Mouse (Mus musculus): Measurements from ENCODE around the gene E130218I03Rik. TPM values are rescaled to one million over a fixed set of nuclear protein-coding genes. Genes with fewer than 3 reads are reported as not detected.
A peak's percentile ranks its signal among the peaks of the same experiment; 100 is the strongest.

Gene E130218I03Rik
- polyA plus RNA-seq, 1 experiment = not detected

GRCm38 (mm10) chr4:134288397-134289256 lies 45.2 kb downstream of the E130218I03Rik start:
- Histone ChIP-seq H3K27me3 (ENCODE audit: control insufficient read depth, insufficient read depth, low read length) (no peaks in the 10 kb centered on the region), H3K36me3 (ENCODE audit: control insufficient read depth, insufficient read depth, low read length) (peaks cover 4% of the 10 kb centered on the region), H3K4me1 (ENCODE audit: control insufficient read depth, insufficient read depth, insufficient read length, low read length) (peaks cover 6% of the 10 kb centered on the region; the same call in 1 of the 2 replicates), H3K4me3 (ENCODE audit: low read depth, low read length) (peak overlapping the region; percentile 7; the same call in 1 of the 2 replicates), H3K27ac (ENCODE audit: insufficient read depth, low read depth, low read length) (peak overlapping the region; percentile 95)
- no peak for TF ChIP-seq CTCF (IDR thresholded peaks at IDR 0.05; ENCODE audit: extremely low read depth, insufficient read length, insufficient replicate concordance, low read depth, low read length)
- WGBS = 16% methylated on average over 11 of the region's 11 CpGs

GRCm38 (mm10) chr4:134292067-134292466 lies 48.6 kb downstream of the E130218I03Rik start:
- Histone ChIP-seq H3K27me3 (ENCODE audit: control insufficient read depth, insufficient read depth, low read length) (no peaks in the 10 kb centered on the region), H3K4me1 (ENCODE audit: control insufficient read depth, insufficient read depth, insufficient read length, low read length) (peaks cover 3% of the 10 kb centered on the region; the same call in 1 of the 2 replicates), H3K36me3 (ENCODE audit: control insufficient read depth, insufficient read depth, low read length) (no peaks in the 10 kb centered on the region), H3K4me3 (ENCODE audit: low read depth, low read length) (no peak overlapping the region), H3K27ac (ENCODE audit: insufficient read depth, low read depth, low read length) (no peak overlapping the region)
- peak; percentile 96 for TF ChIP-seq CTCF (IDR thresholded peaks at IDR 0.05; ENCODE audit: extremely low read depth, insufficient read length, insufficient replicate concordance, low read depth, low read length)
- no peak for TF ChIP-seq POLR2A (IDR thresholded peaks at IDR 0.05; ENCODE audit: low read depth, low read length)
- WGBS = 16% methylated on average over 7 of the region's 7 CpGs

- Histone ChIP-seq H3K4me1 (ENCODE audit: control insufficient read depth, insufficient read depth, insufficient read length, low read length) (peaks cover 3% of the 10 kb centered on the region; the same call in 1 of the 2 replicates), H3K36me3 (ENCODE audit: control insufficient read depth, insufficient read depth, low read length) (no peaks in the 10 kb centered on the region), H3K27ac (ENCODE audit: insufficient read depth, low read depth, low read length) (no peak overlapping the region), H3K4me3 (ENCODE audit: low read depth, low read length) (no peak overlapping the region), H3K27me3 (ENCODE audit: control insufficient read depth, insufficient read depth, low read length) (no peaks in the 10 kb centered on the region)
- WGBS = 77% methylated on average over 18 of the region's 18 CpGs
- no peak for TF ChIP-seq POLR2A (IDR thresholded peaks at IDR 0.05; ENCODE audit: low read depth, low read length)
- no peak for TF ChIP-seq CTCF (IDR thresholded peaks at IDR 0.05; ENCODE audit: extremely low read depth, insufficient read length, insufficient replicate concordance, low read depth, low read length)
Measured at GRCm38 (mm10) chr4:134293061-134293691, 49.7 kb downstream of the E130218I03Rik start.

- 61% methylated on average over 9 of the region's 9 CpGs for WGBS
- no peak overlapping the region for H3K4me3 ChIP-seq (ENCODE audit: low read depth, low read length)
- H3K27me3 ChIP-seq (ENCODE audit: control insufficient read depth, insufficient read depth, low read length) = no peaks in the 10 kb centered on the region
- no peak overlapping the region for H3K27ac ChIP-seq (ENCODE audit: insufficient read depth, low read depth, low read length)
- TF ChIP-seq CTCF (IDR thresholded peaks at IDR 0.05; ENCODE audit: extremely low read depth, insufficient read length, insufficient replicate concordance, low read depth, low read length) (no peak), POLR2A (IDR thresholded peaks at IDR 0.05; ENCODE audit: low read depth, low read length) (no peak)
- no peaks in the 10 kb centered on the region for H3K36me3 ChIP-seq (ENCODE audit: control insufficient read depth, insufficient read depth, low read length)
- no peaks in the 10 kb centered on the region; the same call in 1 of the 2 replicates for H3K4me1 ChIP-seq (ENCODE audit: control insufficient read depth, insufficient read depth, insufficient read length, low read length)
Measured at GRCm38 (mm10) chr4:134293692-134294163, 50.3 kb downstream of the E130218I03Rik start.

Other genes starting within 250 kb of the E130218I03Rik start
- 10.3 and 16.0 TPM in 2 replicates for gene Dhdds, start 242.7 kb upstream of the E130218I03Rik start, polyA plus RNA-seq (2012; rRNA removed)
- gene Lin28a, start 224.8 kb upstream of the E130218I03Rik start, polyA plus RNA-seq (2012; rRNA removed) = not detected in 2 replicates
- gene Zfp683, start 189.8 kb upstream of the E130218I03Rik start, polyA plus RNA-seq (2012; rRNA removed) = 0.24 and 1.3 TPM in 2 replicates
- gene Crybg2, start 182.8 kb upstream of the E130218I03Rik start, polyA plus RNA-seq (2012; rRNA removed) = 57.7 and 92.5 TPM in 2 replicates
- 21.7 and 35.1 TPM in 2 replicates for gene Cd52, start 148.6 kb upstream of the E130218I03Rik start, polyA plus RNA-seq (2012; rRNA removed)
- 2.8 and 4.5 TPM in 2 replicates for gene Ubxn11, start 141.1 kb upstream of the E130218I03Rik start, polyA plus RNA-seq (2012; rRNA removed)
- gene Sh3bgrl3, start 114.9 kb upstream of the E130218I03Rik start, polyA plus RNA-seq (2012; rRNA removed) = 453 and 911 TPM in 2 replicates
- gene Cep85, start 56.5 kb upstream of the E130218I03Rik start, polyA plus RNA-seq (2012; rRNA removed) = 5.3 and 19.2 TPM in 2 replicates
- gene Gm7534, start 40.7 kb upstream of the E130218I03Rik start, polyA plus RNA-seq (2012; rRNA removed) = not detected in 2 replicates
- gene Catsper4, start 16.3 kb upstream of the E130218I03Rik start, polyA plus RNA-seq (2012; rRNA removed) = 0.52 and 1.4 TPM in 2 replicates
- 16.3 and 42.5 TPM in 2 replicates for gene Cnksr1, start 5.3 kb upstream of the E130218I03Rik start, polyA plus RNA-seq (2012; rRNA removed)
- gene Zfp593, start 1.9 kb downstream of the E130218I03Rik start, polyA plus RNA-seq (2012; rRNA removed) = 6.4 and 7.2 TPM in 2 replicates
- gene Gm30191, start 3.3 kb downstream of the E130218I03Rik start, polyA plus RNA-seq (2012; rRNA removed) = 0.35 TPM in 1 of 2 replicates, not detected in the other
- gene Grrp1, start 10.4 kb downstream of the E130218I03Rik start, polyA plus RNA-seq (2012; rRNA removed) = 8.6 and 16.7 TPM in 2 replicates
- gene Pdik1l, start 44.2 kb downstream of the E130218I03Rik start, polyA plus RNA-seq (2012; rRNA removed) = 1.4 and 1.6 TPM in 2 replicates
- gene Trim63, start 71.5 kb downstream of the E130218I03Rik start, polyA plus RNA-seq (2012; rRNA removed) = 0.46 TPM in 1 of 2 replicates, not detected in the other
- gene Slc30a2, start 99.5 kb downstream of the E130218I03Rik start, polyA plus RNA-seq (2012; rRNA removed) = 25.8 and 57.1 TPM in 2 replicates
- 1.5 and 1.7 TPM in 2 replicates for gene Extl1, start 140.2 kb downstream of the E130218I03Rik start, polyA plus RNA-seq (2012; rRNA removed)
- gene Pafah2, start 152.7 kb downstream of the E130218I03Rik start, polyA plus RNA-seq (2012; rRNA removed) = 12.9 and 20.5 TPM in 2 replicates
- 1.9 and 9.8 TPM in 2 replicates for gene Stmn1, start 224.7 kb downstream of the E130218I03Rik start, polyA plus RNA-seq (2012; rRNA removed)